Mouse (Mus musculus): ENCODE data around the gene Slc16a3. TPM values are rescaled to one million over a fixed set of nuclear protein-coding genes. Genes with fewer than 3 reads are reported as not detected.

The Slc16a3 gene
- polyA plus RNA-seq, 1 experiment from 2014 or later, result 9.1 TPM

DNA sequence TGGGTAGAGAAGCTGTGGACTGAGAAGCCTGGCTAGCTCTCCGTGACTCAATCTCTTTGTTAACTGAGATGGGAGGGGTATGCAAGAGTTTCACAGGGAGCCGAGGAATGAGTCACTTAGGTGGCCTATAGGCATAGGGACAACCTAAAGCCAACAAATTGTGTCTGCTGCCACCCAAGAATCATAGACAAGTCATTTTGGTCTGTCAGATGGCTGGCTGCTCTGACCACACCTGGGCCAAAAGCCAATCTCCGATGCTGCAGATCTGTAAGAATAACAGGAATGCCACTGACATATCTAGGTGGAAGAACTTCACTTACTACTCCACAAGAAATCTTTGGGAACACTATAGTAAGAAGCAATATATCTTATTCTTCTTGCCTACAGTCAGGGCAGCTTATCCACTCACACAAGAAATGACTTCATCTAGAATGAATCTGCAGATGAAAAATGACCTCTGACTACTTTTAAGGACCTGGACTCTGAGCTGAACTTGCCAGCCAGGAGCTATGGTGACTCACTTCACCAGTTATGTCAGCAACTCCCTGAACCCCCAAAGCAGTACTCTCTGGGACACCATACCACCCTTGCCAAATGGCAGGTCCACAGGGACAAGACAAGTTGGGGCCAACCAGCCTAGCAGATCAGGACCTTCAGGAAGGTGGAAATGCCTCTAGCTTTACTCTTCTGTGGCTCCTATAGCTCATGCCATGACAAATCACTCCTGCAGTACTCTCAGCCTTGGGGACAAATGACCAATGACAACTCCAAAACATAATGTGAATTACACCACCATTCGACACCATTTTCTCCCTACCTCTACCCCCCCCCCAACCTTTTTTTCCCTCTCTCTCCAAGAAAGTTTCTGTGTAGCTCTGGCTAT lies 36.4 kb downstream of the Slc16a3 start:
- H3K27ac ChIP-seq (replicated peaks), result no peak overlapping the region
- peaks cover 28% of the 10 kb centered on the region for H3K4me1 ChIP-seq
- no peak overlapping the region for H3K4me3 ChIP-seq
- no peaks in the 10 kb centered on the region for H3K27me3 ChIP-seq
- WGBS, result 80% methylated on average over 4 of the region's 4 CpGs
- H3K9me3 ChIP-seq, result no peaks in the 10 kb centered on the region
- H3K4me2 ChIP-seq (replicated peaks), result no peak overlapping the region
- no peak overlapping the region for H3K9ac ChIP-seq (replicated peaks)
- ATAC-seq (replicated peaks), result no peak
- H3K36me3 ChIP-seq, result peaks cover 39% of the 10 kb centered on the region

DNA sequence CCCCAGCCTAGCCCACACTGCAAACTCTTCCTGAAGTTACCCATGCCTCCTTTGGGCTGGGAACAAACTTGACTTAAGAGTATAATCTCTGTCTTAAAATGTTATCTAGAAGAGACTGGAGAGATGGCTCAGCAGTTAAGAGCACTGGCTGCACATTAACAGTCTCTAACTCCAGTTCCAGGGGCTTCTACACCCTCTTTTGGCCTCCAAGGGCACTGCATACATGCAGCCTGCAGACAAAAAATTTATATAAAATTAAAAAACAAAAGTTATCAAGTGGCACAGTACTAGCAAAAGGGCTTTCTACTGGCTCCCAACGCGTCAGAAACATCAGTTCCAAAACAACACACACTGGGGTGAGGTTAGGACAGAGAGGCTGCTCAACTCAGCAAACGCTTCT lies 39.3 kb downstream of the Slc16a3 start:
- Histone ChIP-seq H3K4me3 (no peak overlapping the region), H3K4me1 (peaks cover 43% of the 10 kb centered on the region), H3K9me3 (no peaks in the 10 kb centered on the region), H3K36me3 (peaks cover 13% of the 10 kb centered on the region), H3K4me2 (replicated peaks) (no peak overlapping the region), H3K9ac (replicated peaks) (no peak overlapping the region), H3K27me3 (no peaks in the 10 kb centered on the region), H3K27ac (replicated peaks) (no peak overlapping the region)
- ATAC-seq (replicated peaks), result no peak
- WGBS, result 86% methylated on average over 3 of the region's 3 CpGs

DNA sequence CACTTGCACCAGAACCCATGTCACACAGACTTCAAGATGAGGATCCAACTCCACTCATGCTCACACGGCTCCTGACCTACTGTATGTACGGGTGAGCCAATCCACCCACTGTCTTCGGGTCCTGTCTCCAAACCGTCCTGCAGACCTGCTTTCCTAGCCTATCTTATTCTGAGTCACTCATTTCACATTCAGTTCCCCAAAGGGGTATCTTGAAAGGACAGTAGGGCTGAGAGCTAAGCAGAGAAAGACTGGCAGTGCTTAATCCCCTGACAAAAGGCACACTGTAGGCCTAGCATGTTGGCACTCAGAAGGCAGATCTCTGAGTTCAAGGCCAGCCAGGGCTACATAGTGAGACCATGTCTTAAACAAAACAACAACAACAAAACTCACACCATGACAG lies 40.1 kb downstream of the Slc16a3 start:
- Histone ChIP-seq H3K27me3 (no peaks in the 10 kb centered on the region), H3K4me3 (peak overlapping the region; percentile 99; the same call in 1 of the 2 replicates), H3K9me3 (no peaks in the 10 kb centered on the region), H3K27ac (replicated peaks) (no peak overlapping the region), H3K4me2 (replicated peaks) (peak overlapping the region; percentile 65), H3K9ac (replicated peaks) (no peak overlapping the region), H3K36me3 (peaks cover 5% of the 10 kb centered on the region; the same call in 1 of the 2 replicates), H3K4me1 (peaks cover 50% of the 10 kb centered on the region)
- 76% methylated on average over 4 of the region's 4 CpGs for WGBS
- no peak for ATAC-seq (replicated peaks)

DNA sequence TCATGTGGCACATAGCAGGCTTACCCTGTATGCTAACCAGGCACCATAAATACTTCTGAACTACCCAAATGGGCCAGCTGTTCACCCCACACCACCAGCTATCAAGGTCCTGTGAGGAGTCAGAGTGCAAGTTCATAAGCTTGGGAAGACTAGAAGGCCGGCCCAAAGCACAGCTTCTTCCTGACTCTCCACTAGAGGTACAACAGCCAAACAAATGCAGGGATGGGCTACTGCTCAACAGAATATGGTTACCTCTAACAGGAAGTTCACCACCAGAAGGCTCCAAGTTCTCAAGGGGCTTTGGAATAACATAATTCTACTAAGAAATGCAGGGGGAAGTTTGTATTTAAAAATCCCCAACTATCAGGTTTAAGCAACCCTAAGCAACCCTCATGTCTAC lies 41.2 kb downstream of the Slc16a3 start:
- no peak overlapping the region; the same call in 1 of the 2 replicates for H3K27ac ChIP-seq (replicated peaks)

DNA sequence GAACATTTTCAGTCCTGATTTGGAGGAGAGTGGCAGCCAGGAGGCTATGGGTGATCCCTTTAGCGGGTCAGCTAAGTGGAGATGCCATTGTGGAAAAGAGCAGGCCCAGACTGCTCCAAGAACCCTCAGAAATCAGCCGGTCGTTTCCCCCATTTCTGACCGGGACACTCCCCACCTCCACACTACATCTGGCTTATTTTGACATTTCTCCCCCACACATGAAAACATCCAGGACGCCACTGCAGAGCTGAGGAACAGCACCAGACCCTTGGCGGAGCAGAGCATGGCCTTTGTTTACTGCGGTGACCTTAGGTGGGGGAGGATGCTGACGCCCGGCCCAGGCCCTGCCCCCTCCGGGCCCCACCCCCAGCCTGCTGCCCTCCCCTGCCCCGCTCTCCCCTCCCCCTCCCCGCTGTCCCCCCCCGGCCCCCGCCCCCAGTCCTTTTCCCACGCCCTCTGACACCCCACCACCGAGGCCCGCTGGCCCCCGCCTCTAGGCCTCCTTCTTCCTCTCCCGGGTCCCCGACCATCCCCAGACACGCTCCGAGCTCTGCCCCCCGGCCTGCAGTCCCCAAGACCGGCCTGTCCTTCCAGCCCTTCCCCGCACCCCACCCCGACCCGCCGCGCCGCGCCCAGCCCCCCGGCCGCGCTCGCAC lies 42.0 kb downstream of the Slc16a3 start:
- H3K9me3 ChIP-seq, result no peaks in the 10 kb centered on the region
- WGBS, result 3% methylated on average over 18 of the region's 35 CpGs
- peak overlapping the region; percentile 65 for H3K4me2 ChIP-seq (replicated peaks)
- peak overlapping the region; percentile 99 for H3K4me3 ChIP-seq
- peak overlapping the region; percentile 93 for H3K27ac ChIP-seq (replicated peaks)
- ATAC-seq (replicated peaks), result peak; percentile 47
- peak overlapping the region; percentile 100 for H3K9ac ChIP-seq (replicated peaks)
- peaks cover 5% of the 10 kb centered on the region; the same call in 1 of the 2 replicates for H3K36me3 ChIP-seq
- H3K27me3 ChIP-seq, result no peaks in the 10 kb centered on the region
- peaks cover 55% of the 10 kb centered on the region for H3K4me1 ChIP-seq

More for the DNA sequence above, 41.2 kb downstream of the Slc16a3 start:
- Histone ChIP-seq H3K9ac (replicated peaks) (peak overlapping the region; percentile 100), H3K4me2 (replicated peaks) (peak overlapping the region; percentile 65), H3K9me3 (no peaks in the 10 kb centered on the region), H3K27me3 (no peaks in the 10 kb centered on the region), H3K4me3 (peak overlapping the region; percentile 99), H3K4me1 (peaks cover 55% of the 10 kb centered on the region), H3K36me3 (peaks cover 5% of the 10 kb centered on the region; the same call in 1 of the 2 replicates)
- ATAC-seq (replicated peaks), result no peak
- WGBS, result 43% methylated on average over 1 of the region's 1 CpGs

DNA sequence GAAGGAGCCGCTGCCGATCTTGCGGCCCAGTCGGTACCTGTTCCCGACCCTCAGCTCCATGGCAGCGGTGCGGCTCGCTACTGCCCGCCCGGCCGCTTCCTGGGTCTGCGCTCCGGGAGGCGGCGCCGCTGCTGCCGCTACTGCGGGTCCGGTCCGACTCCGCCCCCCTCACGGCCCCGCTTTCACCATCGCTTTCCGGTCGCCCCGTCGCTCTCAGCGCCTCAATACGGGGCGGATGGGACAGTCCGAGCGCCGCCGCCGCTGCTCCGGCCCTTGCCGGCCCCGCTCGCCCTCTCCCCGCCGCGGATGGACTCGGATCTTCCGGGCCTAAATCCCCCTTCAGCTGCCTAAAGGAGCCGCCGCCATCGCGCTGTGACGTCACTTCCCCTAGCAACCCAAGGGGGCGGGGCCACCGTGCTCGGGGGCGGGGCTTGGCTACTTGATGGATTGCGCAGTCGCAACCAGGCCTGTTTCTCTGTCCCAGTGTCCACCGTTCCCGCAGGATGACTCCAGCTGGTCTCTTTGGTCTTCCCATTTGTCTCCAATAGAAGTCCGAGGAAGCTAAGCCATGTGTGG lies 42.8 kb downstream of the Slc16a3 start, which contains the start of gene Csnk1d:
Gene Csnk1d (minus strand): TSS at position 380 of the 576 bp plus-strand sequence.
- no peaks in the 10 kb centered on the region for H3K27me3 ChIP-seq
- WGBS, result under 1% methylated on average over 58 of the region's 59 CpGs
- H3K36me3 ChIP-seq, result peaks cover 2% of the 10 kb centered on the region; the same call in 1 of the 2 replicates
- H3K9me3 ChIP-seq, result no peaks in the 10 kb centered on the region
- H3K9ac ChIP-seq (replicated peaks), result peak within 1 kb of the TSS; percentile 100
- peak within 1 kb of the TSS; percentile 93 for H3K27ac ChIP-seq (replicated peaks)
- H3K4me2 ChIP-seq (replicated peaks), result peak within 1 kb of the TSS; percentile 65
- H3K4me1 ChIP-seq, result peaks cover 55% of the 10 kb centered on the region
- ATAC-seq (replicated peaks), result peak; percentile 91
- H3K4me3 ChIP-seq, result peak within 1 kb of the TSS; percentile 99

DNA sequence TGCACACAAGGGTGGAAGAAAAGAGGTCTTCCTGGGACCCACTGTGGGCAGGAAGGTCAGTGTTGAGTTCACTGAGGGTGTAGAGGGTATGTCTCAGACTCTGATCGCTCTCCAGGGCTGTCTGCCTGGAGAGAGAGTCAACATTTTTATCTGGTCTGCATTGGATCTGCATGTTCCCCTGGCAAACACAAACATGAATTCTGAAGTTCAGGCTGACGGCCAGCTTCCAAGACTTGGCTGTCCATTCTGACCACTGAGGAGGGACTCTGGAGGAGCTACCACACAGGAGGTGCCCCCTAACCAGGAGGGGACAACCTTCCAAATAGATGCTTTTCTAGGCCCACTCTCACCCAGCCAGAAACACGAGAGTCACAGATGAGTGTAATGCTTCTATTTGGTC lies 43.5 kb downstream of the Slc16a3 start:
- Histone ChIP-seq H3K27ac (replicated peaks) (peak overlapping the region; percentile 93), H3K4me1 (peaks cover 55% of the 10 kb centered on the region), H3K4me2 (replicated peaks) (peak overlapping the region; percentile 57), H3K9ac (replicated peaks) (peak overlapping the region; percentile 55), H3K27me3 (no peaks in the 10 kb centered on the region), H3K9me3 (no peaks in the 10 kb centered on the region), H3K36me3 (no peaks in the 10 kb centered on the region), H3K4me3 (peak overlapping the region; percentile 99)
- WGBS, result 75% methylated on average over 3 of the region's 3 CpGs
- ATAC-seq (replicated peaks), result peak; percentile 39; the same call in 1 of the 2 replicates

DNA sequence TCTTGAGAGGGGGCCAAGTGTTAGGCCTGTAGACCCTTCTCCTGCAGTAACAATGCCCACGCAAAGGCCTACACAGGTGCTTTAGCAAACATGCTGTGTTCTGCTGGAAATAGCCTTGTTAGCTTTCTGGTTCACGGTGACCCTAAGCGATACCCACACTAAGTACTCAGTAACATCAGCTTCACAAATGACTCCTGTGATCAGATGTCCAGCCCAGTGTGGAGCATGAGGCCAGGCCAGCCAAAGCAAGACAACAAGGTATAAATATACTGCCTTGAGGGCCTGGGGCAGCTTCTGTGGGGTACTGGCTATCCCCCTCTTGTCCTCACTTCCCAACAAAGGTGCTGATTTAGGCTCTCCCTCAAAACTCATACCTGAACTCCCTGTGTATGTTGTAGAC lies 44.8 kb downstream of the Slc16a3 start:
- no peak overlapping the region for H3K9ac ChIP-seq (replicated peaks)
- no peaks in the 10 kb centered on the region for H3K27me3 ChIP-seq
- no peak overlapping the region for H3K4me2 ChIP-seq (replicated peaks)
- H3K9me3 ChIP-seq, result no peaks in the 10 kb centered on the region
- 98% methylated on average over 3 of the region's 3 CpGs for WGBS
- H3K36me3 ChIP-seq, result no peaks in the 10 kb centered on the region
- H3K4me3 ChIP-seq, result no peak overlapping the region
- H3K4me1 ChIP-seq, result peaks cover 43% of the 10 kb centered on the region
- no peak for ATAC-seq (replicated peaks)
- H3K27ac ChIP-seq (replicated peaks), result no peak overlapping the region

DNA sequence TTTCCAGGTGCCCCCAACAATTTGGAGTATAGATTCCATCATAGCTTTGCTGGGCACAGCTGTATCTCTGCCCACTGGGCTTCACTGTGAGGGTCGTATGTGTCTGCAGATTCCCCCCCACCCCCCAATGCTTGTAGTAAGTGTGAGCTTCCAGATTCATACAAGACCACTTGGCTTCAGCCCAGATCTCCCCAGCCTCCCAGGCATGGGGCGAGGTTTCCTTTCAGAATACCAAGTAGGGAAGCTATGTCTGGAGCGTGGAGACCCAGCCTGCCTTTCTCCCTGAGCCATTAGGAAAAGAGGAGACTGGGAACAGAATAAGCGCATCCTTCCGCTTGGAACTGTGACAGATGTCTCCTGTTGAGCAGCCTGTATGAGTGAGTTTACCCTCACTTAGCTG lies 45.3 kb downstream of the Slc16a3 start:
- H3K4me1 ChIP-seq, result peaks cover 38% of the 10 kb centered on the region
- WGBS, result 54% methylated on average over 5 of the region's 5 CpGs
- no peak overlapping the region for H3K4me3 ChIP-seq
- H3K36me3 ChIP-seq, result no peaks in the 10 kb centered on the region
- no peak for ATAC-seq (replicated peaks)
- no peak overlapping the region for H3K4me2 ChIP-seq (replicated peaks)
- H3K9me3 ChIP-seq, result no peaks in the 10 kb centered on the region
- no peak overlapping the region for H3K9ac ChIP-seq (replicated peaks)
- H3K27ac ChIP-seq (replicated peaks), result no peak overlapping the region
- no peaks in the 10 kb centered on the region for H3K27me3 ChIP-seq

DNA sequence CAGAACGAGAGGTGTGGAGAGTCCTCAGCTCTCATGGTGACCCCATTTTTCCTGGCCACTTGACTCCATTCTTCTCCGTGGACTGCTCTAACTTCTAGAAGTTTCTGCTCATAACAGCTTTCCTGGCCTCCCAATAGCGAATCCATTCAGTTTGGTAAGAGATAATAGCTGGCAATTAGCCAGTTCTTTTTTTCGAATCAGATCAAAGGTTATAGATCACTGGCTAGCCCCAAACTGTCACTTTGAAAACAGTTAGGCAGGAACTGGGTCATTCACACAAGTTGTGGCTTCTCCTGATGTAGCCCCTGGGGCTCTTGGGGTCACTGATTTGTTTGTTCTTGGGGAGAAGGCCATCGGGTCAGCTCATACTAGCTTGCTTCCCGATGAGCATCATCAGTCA lies 46.5 kb downstream of the Slc16a3 start:
- no peak overlapping the region for H3K9ac ChIP-seq (replicated peaks)
- WGBS, result 90% methylated on average over 6 of the region's 6 CpGs
- no peaks in the 10 kb centered on the region for H3K9me3 ChIP-seq
- no peak for ATAC-seq (replicated peaks)
- no peak overlapping the region for H3K4me2 ChIP-seq (replicated peaks)
- no peaks in the 10 kb centered on the region for H3K27me3 ChIP-seq
- no peaks in the 10 kb centered on the region for H3K36me3 ChIP-seq
- no peak overlapping the region for H3K27ac ChIP-seq (replicated peaks)
- H3K4me3 ChIP-seq, result no peak overlapping the region
- peaks cover 26% of the 10 kb centered on the region for H3K4me1 ChIP-seq

DNA sequence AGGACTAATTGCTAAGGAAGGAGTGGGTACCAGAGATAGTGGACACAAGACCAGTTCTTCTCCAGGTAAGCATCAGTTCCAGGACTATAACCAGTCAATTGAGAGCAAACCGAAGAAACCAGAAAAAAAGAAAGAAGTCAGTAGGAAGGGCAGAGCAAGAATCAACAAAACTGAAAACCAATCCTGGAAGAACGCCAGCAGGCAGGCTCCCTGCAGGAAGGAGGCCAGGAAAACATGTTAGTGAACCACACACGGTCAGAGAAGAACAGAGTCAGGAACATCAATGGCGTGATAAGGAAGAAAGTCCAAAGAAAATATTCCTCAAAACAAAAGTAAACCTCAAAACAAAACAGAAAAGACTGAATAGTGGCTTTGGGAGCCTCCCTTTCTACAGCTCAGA lies 53.7 kb downstream of the Slc16a3 start:
- Histone ChIP-seq H3K4me1 (no peaks in the 10 kb centered on the region), H3K9ac (replicated peaks) (no peak overlapping the region), H3K27me3 (no peaks in the 10 kb centered on the region), H3K36me3 (no peaks in the 10 kb centered on the region), H3K9me3 (no peaks in the 10 kb centered on the region), H3K4me2 (replicated peaks) (no peak overlapping the region), H3K4me3 (no peak overlapping the region), H3K27ac (replicated peaks) (no peak overlapping the region)
- no peak for ATAC-seq (replicated peaks)
- 57% methylated on average over 4 of the region's 4 CpGs for WGBS

DNA sequence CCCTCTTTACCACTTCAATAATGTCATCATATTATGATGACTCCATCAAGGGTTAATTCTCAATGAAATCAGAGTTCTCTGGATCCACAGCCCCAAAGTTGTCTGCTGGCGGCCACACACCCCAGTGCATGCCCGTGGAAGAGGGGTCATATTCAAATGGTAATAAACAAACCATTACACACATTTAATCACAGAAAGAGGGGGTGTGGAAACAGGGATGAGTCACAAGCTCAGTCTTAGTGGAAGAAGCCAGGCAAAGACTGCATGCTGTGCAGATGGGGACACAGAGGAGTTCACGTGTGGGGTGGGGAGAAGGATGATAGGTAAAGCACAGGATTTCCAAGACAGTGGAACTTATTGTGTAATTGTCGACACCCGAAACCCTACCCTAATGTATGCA lies 56.0 kb downstream of the Slc16a3 start:
- no peaks in the 10 kb centered on the region for H3K4me1 ChIP-seq
- no peak overlapping the region for H3K4me3 ChIP-seq
- H3K36me3 ChIP-seq, result no peaks in the 10 kb centered on the region
- 48% methylated on average over 5 of the region's 5 CpGs for WGBS
- no peak overlapping the region for H3K27ac ChIP-seq (replicated peaks)
- H3K4me2 ChIP-seq (replicated peaks), result no peak overlapping the region
- H3K27me3 ChIP-seq, result no peaks in the 10 kb centered on the region
- no peak overlapping the region for H3K9ac ChIP-seq (replicated peaks)
- ATAC-seq (replicated peaks), result no peak
- no peaks in the 10 kb centered on the region for H3K9me3 ChIP-seq
